Mouse (Mus musculus) CH12.LX (cell line): ENCODE measurements around the gene Fmn2. TPM values are rescaled to one million over a fixed set of nuclear protein-coding genes. Genes with fewer than 3 reads are reported as not detected.

ENCODE experiments used
- DNase-seq: peaks from one replicate; pipeline ENCODE4 v3.0.0-alpha.2; 2013; ENCODE audit errors: extremely low read depth
- H3K27ac ChIP-seq: 2 replicates; pipeline ENCODE4 v1.5.1; 2012; ENCODE audit warnings: low read depth, mild to moderate bottlenecking, control low read depth, moderate library complexity; ENCODE audit not compliant: insufficient read depth
- H3K27me3 ChIP-seq: replicated peaks from 2 replicates; pipeline ENCODE3; 2012; ENCODE audit warnings: inconsistent platforms
- H3K36me3 ChIP-seq, 2 experiments: replicated peaks in 1 of 2; 2 replicates each; pipeline versions ENCODE3 to v1.6.1; 2012; ENCODE audit warnings: inconsistent platforms in 1 of 2, low read length in 1 of 2, mild to moderate bottlenecking in 1 of 2, mixed read lengths in 1 of 2, moderate library complexity in 1 of 2; ENCODE audit not compliant: control insufficient read depth in 1 of 2, insufficient read depth in 1 of 2
- H3K4me1 ChIP-seq, 2 experiments: 2 replicates each; pipeline ENCODE4 v1.6.1; 2012; ENCODE audit warnings: inconsistent platforms in 1 of 2, moderate library complexity in 1 of 2; ENCODE audit not compliant: insufficient read depth in 2 of 2, control insufficient read depth in 1 of 2
- H3K4me2 ChIP-seq: 2 replicates; pipeline ENCODE4 v1.6.1; 2012; ENCODE audit warnings: low read depth, mild to moderate bottlenecking, control low read depth; ENCODE audit not compliant: poor library complexity, insufficient read depth, severe bottlenecking
- H3K4me3 ChIP-seq, 3 experiments: fragments of 150-350 bp in 1 of 3; sonication (generic) in 1 of 3; replicated peaks in 1 of 3; 2 replicates each; pipeline versions ENCODE3 to v1.5.1; 2011 to 2012; ENCODE audit warnings: low read depth in 2 of 3, low read length in 2 of 3, mild to moderate bottlenecking in 2 of 3, moderate library complexity in 2 of 3, control low read depth in 1 of 3, improper control_type of control experiment in 1 of 3, inconsistent platforms in 1 of 3, mixed read lengths in 1 of 3; ENCODE audit not compliant: poor library complexity in 1 of 3
- H3K79me2 ChIP-seq: replicated peaks from 2 replicates; pipeline ENCODE4 v1.6.1; 2012; ENCODE audit warnings: mild to moderate bottlenecking, moderate library complexity; ENCODE audit not compliant: control insufficient read depth, poor library complexity, insufficient read depth, severe bottlenecking; ENCODE audit errors: extremely low read depth
- H3K9ac ChIP-seq: 2 replicates; pipeline ENCODE4 v1.6.1; 2012; ENCODE audit warnings: low read depth, mild to moderate bottlenecking, control low read depth, moderate library complexity; ENCODE audit not compliant: insufficient read depth
- H3K9me3 ChIP-seq: replicated peaks from 2 replicates; pipeline ENCODE3; 2012; ENCODE audit warnings: low read length, inconsistent platforms, mixed read lengths
- BHLHE40 ChIP-seq: IDR thresholded peaks from 2 replicates; pipeline ENCODE4 v1.6.1; 2011; ENCODE audit warnings: mild to moderate bottlenecking, low read depth, low read length, improper control_type of control experiment
- CHD1 ChIP-seq: IDR thresholded peaks from 2 replicates; pipeline ENCODE4 v1.6.1; 2012; ENCODE audit warnings: low read depth, low read length, improper control_type of control experiment, inconsistent platforms
- CTCF ChIP-seq, 2 experiments: IDR thresholded peaks in 1 of 2; conservative IDR thresholded peaks in 1 of 2; 2 replicates each; pipeline ENCODE4 v1.5.1; 2011 to 2012; ENCODE audit warnings: low read depth in 2 of 2, low read length in 2 of 2, improper control_type of control experiment in 1 of 2, inconsistent platforms in 1 of 2, mild to moderate bottlenecking in 1 of 2, moderate library complexity in 1 of 2
- E2F4 ChIP-seq: IDR thresholded peaks from 2 replicates; pipeline ENCODE4 v1.6.1; 2011; ENCODE audit warnings: low read depth, low read length, improper control_type of control experiment; ENCODE audit not compliant: insufficient replicate concordance
- ELF1 ChIP-seq: IDR thresholded peaks from 2 replicates; pipeline ENCODE4 v1.6.1; 2014; ENCODE audit warnings: low read depth, mild to moderate bottlenecking, inconsistent platforms, low read length, improper control_type of control experiment
- JUN ChIP-seq: IDR thresholded peaks from 2 replicates; pipeline ENCODE4 v1.6.1; 2011; ENCODE audit warnings: low read depth, mild to moderate bottlenecking, low read length, improper control_type of control experiment, moderate library complexity; ENCODE audit not compliant: insufficient read depth
- JUND ChIP-seq: conservative IDR thresholded peaks from 2 replicates; pipeline ENCODE4 v1.6.1; 2011; ENCODE audit warnings: low read depth, low read length, improper control_type of control experiment
- KAT2A ChIP-seq: IDR thresholded peaks from 2 replicates; pipeline ENCODE4 v1.6.1; 2012; ENCODE audit warnings: low read length, improper control_type of control experiment, inconsistent platforms; ENCODE audit not compliant: insufficient replicate concordance
- MAX ChIP-seq: IDR thresholded peaks from 2 replicates; pipeline ENCODE4 v1.6.1; 2011; ENCODE audit warnings: low read length, improper control_type of control experiment
- MEF2A ChIP-seq: IDR thresholded peaks from 2 replicates; pipeline ENCODE4 v1.6.1; 2014; ENCODE audit warnings: low read depth, mild to moderate bottlenecking, inconsistent platforms, low read length, improper control_type of control experiment, borderline replicate concordance
- MYC ChIP-seq: IDR thresholded peaks from 2 replicates; pipeline ENCODE4 v1.6.1; 2011; ENCODE audit warnings: low read depth, mild to moderate bottlenecking, improper control_type of control experiment, low read length
- NRF1 ChIP-seq: IDR thresholded peaks from 2 replicates; pipeline ENCODE4 v1.6.1; 2014; ENCODE audit warnings: low read depth, mild to moderate bottlenecking, inconsistent platforms, low read length, improper control_type of control experiment, moderate library complexity
- POLR2AphosphoS2 ChIP-seq: IDR thresholded peaks from 2 replicates; pipeline ENCODE4 v1.6.1; 2011; ENCODE audit warnings: low read depth, low read length, improper control_type of control experiment
- TBP ChIP-seq: conservative IDR thresholded peaks from 2 replicates; pipeline ENCODE4 v1.6.1; 2011; ENCODE audit warnings: low read depth, low read length, improper control_type of control experiment
- TCF12 ChIP-seq: IDR thresholded peaks from 2 replicates; pipeline ENCODE4 v1.6.1; 2014; ENCODE audit warnings: low read depth, mild to moderate bottlenecking, inconsistent platforms, low read length, improper control_type of control experiment
- UBTF ChIP-seq: IDR thresholded peaks from 2 replicates; pipeline ENCODE4 v1.6.1; 2012; ENCODE audit warnings: low read depth, mild to moderate bottlenecking, inconsistent platforms, low read length, improper control_type of control experiment, moderate library complexity
- USF2 ChIP-seq: conservative IDR thresholded peaks from 2 replicates; pipeline ENCODE4 v1.6.1; 2011; ENCODE audit warnings: low read depth, low read length, improper control_type of control experiment
- ZKSCAN1 ChIP-seq: IDR thresholded peaks from 2 replicates; pipeline ENCODE4 v1.6.1; 2012; ENCODE audit warnings: low read depth, inconsistent platforms, low read length, improper control_type of control experiment, borderline replicate concordance
- dilution Hi-C: fragments of 300-500 bp; cut with MboI; formaldehyde crosslinking; loops from 2 replicates; pipeline ENCODE4 v1.14.3; 2020; ENCODE audit warnings: low sequenced_read_pairs; ENCODE audit not compliant: extremely low pct_unique_long_range_greater_than_20kb, extremely low pct_ligation_motif_present
- in situ Hi-C: fragments of 300-500 bp; cut with MboI; formaldehyde crosslinking; loops from 3 replicates; pipeline ENCODE4 v1.14.3; 2019; ENCODE audit warnings: low sequenced_read_pairs, low pct_ligation_motif_present, low pct_unique_long_range_greater_than_20kb, mixed read lengths
- polyA plus RNA-seq: library from polyadenylated mRNA; unstranded; fragments of >175 nt; gene quantifications from 2 replicates; pipeline ENCODE4 v1.2.1, GENCODE M21; 2012; ENCODE audit warnings: low read depth; ENCODE audit not compliant: insufficient read length
- total RNA-seq, 2 experiments: library from RNA; depleted of rRNA; stranded (reverse); fragments of 300-350 nt in 1 of 2; fragments of >200 nt in 1 of 2; gene quantifications; 2 replicates each; pipeline ENCODE4 v1.2.3; 2012 to 2014

Fmn2 gene
- total and polyA plus RNA-seq, 3 experiments, result 0.25 to 1.6 (median 0.51) TPM

- Histone ChIP-seq H3K4me3 (no peak overlapping the region), H3K4me1 (no peaks in the 10 kb centered on the region), H3K79me2 (no peaks in the 10 kb centered on the region)
- dilution Hi-C loops, result no loop called here
- no peak for TF ChIP-seq JUND
- no peak for TF ChIP-seq JUN
- no peak for TF ChIP-seq UBTF
- TF ChIP-seq POLR2AphosphoS2, result no peak
- TF ChIP-seq MEF2A, result no peak
- TF ChIP-seq MYC, result no peak
- no peak for TF ChIP-seq ZKSCAN1
- TF ChIP-seq KAT2A, result no peak
- TF ChIP-seq ELF1, result no peak
- no peak for TF ChIP-seq MAX
- TF ChIP-seq, all 38 proteins: peak for 0
- Histone ChIP-seq H3K4me2 (no peak overlapping the region), H3K9me3 (no peaks in the 10 kb centered on the region), H3K36me3 (no peaks in the 10 kb centered on the region), H3K27me3 (no peaks in the 10 kb centered on the region), H3K9ac (no peak overlapping the region), H3K27ac (no peak overlapping the region)
- no peak for DNase-seq
- in situ Hi-C loops, result no loop called here
Observed at GRCm38 (mm10) chr1:174700871-174701270, 199.2 kb downstream of the Fmn2 start.

GRCm38 (mm10) chr1:174701835-174702234 is 200.2 kb downstream of the Fmn2 start:
- Histone ChIP-seq H3K4me3 (no peak overlapping the region), H3K79me2 (no peaks in the 10 kb centered on the region), H3K4me1 (no peaks in the 10 kb centered on the region), H3K9ac (no peak overlapping the region), H3K4me2 (no peak overlapping the region), H3K27me3 (no peaks in the 10 kb centered on the region), H3K9me3 (no peaks in the 10 kb centered on the region), H3K27ac (no peak overlapping the region), H3K36me3 (no peaks in the 10 kb centered on the region)
- dilution Hi-C loops (no loop called here), in situ Hi-C loops (no loop called here)
- TF ChIP-seq E2F4, result no peak
- no peak for TF ChIP-seq MYC
- DNase-seq, result no peak

GRCm38 (mm10) chr1:174703909-174704308 is 202.3 kb downstream of the Fmn2 start:
- Histone ChIP-seq H3K79me2 (no peaks in the 10 kb centered on the region), H3K9ac (no peak overlapping the region)
- TF ChIP-seq TBP (no peak), CTCF (conservative IDR thresholded peaks at IDR 0.05 in 1 of 2, IDR thresholded peaks at IDR 0.05 in 1 of 2; ENCODE audit: low read depth in 2 of 2, low read length in 2 of 2) (no peak), NRF1 (no peak), CHD1 (no peak), USF2 (no peak), JUND (no peak), UBTF (no peak), TCF12 (no peak), BHLHE40 (no peak), MEF2A (no peak)
- TF ChIP-seq, all 38 proteins: peak for 0
- no peaks in the 10 kb centered on the region for H3K27me3 ChIP-seq
- H3K4me2 ChIP-seq, result no peak overlapping the region
- no peaks in the 10 kb centered on the region for H3K4me1 ChIP-seq
- dilution Hi-C loops (no loop called here), in situ Hi-C loops (no loop called here)
- no peaks in the 10 kb centered on the region for H3K9me3 ChIP-seq
- no peak overlapping the region for H3K4me3 ChIP-seq
- no peak for DNase-seq
- no peaks in the 10 kb centered on the region for H3K36me3 ChIP-seq
- H3K27ac ChIP-seq, result no peak overlapping the region
